20 mouse cellular contexts compared by ENCODE assay signal in genomic region chr5:112781231-112781630, GRCm38 (mm10).
DNase-seq lines count a peak whose midpoint lies in the region; TF ChIP-seq lines count a peak whose summit lies in the region.
"Had no signal": no experiment of that assay in that cellular context is flagged by ENCODE, and none has a peak within 500 bp of the region (broad histone marks: within the 10 kb centered on the region; RNA-seq: fewer than 3 reads in every experiment).

No protein-coding gene starts in this region.

- intact Hi-C loops in left cerebral cortex, adult 2 months (cut with DNase I) = loop anchor here (1.0 to 2.0 kb wide), 3 partner anchors 70 to 204 kb away; partner anchors contain the start of gene Sez6l
- intact Hi-C loops in left cerebral cortex, postnatal 4 days (cut with DNase I) = no loop called here

- TF ChIP-seq CTCF in left cerebral cortex, adult 2 months (IDR thresholded peaks at IDR 0.05) = no peak

- no peak overlapping the region for H3K4me3 ChIP-seq in left cerebral cortex, adult 2 months
- H3K4me3 ChIP-seq: erythroblast, embryonic 14.5 days; heart, embryonic 13.5 days; limb, embryonic 13.5 days; liver, embryonic 12.5 days; neural tube, embryonic 12.5 days; stomach, embryonic 15.5 days had no signal

- DNase-seq in frontal cortex, postnatal 36 days (ENCODE audit: low spot score in 2 of 2) = peak; percentile 26 to 58
- DNase-seq in frontal cortex, postnatal 14 days (ENCODE audit: low spot score in 2 of 2) = no peak
- no peak for DNase-seq in left cerebral cortex, adult 2 months (ENCODE audit: extremely low spot score in 1 of 2, low spot score in 2 of 2)
- no peak for DNase-seq in left cerebral cortex, postnatal 4 days
- peak; percentile 23 for DNase-seq in cerebellum, adult 9-11 months
- DNase-seq in natural killer cell, adult 2 months (ENCODE audit: low spot score in 2 of 2) = no peak
- DNase-seq: adrenal gland, postnatal 36 days; B cell, adult 2 months; forebrain, postnatal 0 days; heart, postnatal 10 days; kidney, postnatal 14 days; liver, postnatal 0 days; lung, postnatal 36 days had no signal

- H3K27ac ChIP-seq in left cerebral cortex, adult 2 months = peak overlapping the region; percentile 10; the same call in 1 of the 2 replicates
- H3K27ac ChIP-seq: heart, embryonic 13.5 days; hindbrain, embryonic 14.5 days; limb, embryonic 13.5 days; liver, embryonic 12.5 days; neural tube, embryonic 12.5 days; stomach, embryonic 15.5 days had no signal

Comparison
In these comparisons a context has a peak if more than half of its experiments do, and no peak if none do; other contexts are left out.
1. DNase-seq: peak in frontal cortex, postnatal 36 days (2 of 2) and cerebellum, adult 9-11 months (single experiment); none in frontal cortex, postnatal 14 days (0 of 2), left cerebral cortex, adult 2 months (0 of 2), left cerebral cortex, postnatal 4 days (single experiment) and natural killer cell, adult 2 months (0 of 2).